Mouse (Mus musculus) Patski (cell line): ENCODE measurements at regions not wholly inside any gene's neighbourhood (a gene's known extent, or its start where the extent isn't known, plus 50 kb on each side); places are given as distances from the start of the nearest gene placed in this dataset.
A peak's percentile ranks its signal among the peaks of the same experiment; 100 is the strongest.

Experiments used
- ATAC-seq: fragments of 100-300 bp; one replicate; pipeline ENCODE4 v1.8.0; 2021
- CTCF ChIA-PET: fragments of 350-600 bp; sonication (Branson Sonifier 250); formaldehyde crosslinking; loops from one replicate; lab custom pipeline; 2022; ENCODE audit warnings: inconsistent platforms; lab: Charles Lee
- POLR2A ChIA-PET: fragments of 350-600 bp; sonication (Branson Sonifier 250); formaldehyde crosslinking; loops from one replicate; lab custom pipeline; 2022; ENCODE audit warnings: antibody characterized with exemption, inconsistent platforms; lab: Charles Lee
- DNase-seq: peaks from one replicate; pipeline ENCODE4 v3.0.0-alpha.2; 2011; ENCODE audit warnings: low read depth, low spot score
- H3K27me3 ChIP-seq: fragments of 371-371 bp; one replicate; pipeline ENCODE4 v1.5.1; 2021
- CTCF ChIP-seq: fragments of 100-300 bp; IDR thresholded peaks from one replicate; pipeline ENCODE4 v1.5.1; 2021
- in situ Hi-C: fragments of 300-500 bp; cut with MboI; formaldehyde crosslinking; loops from 3 replicates; pipeline ENCODE4 v1.11.1; 2018; ENCODE audit warnings: low pct_unique_long_range_greater_than_20kb, mixed read lengths

GRCm38 (mm10) chr12:12517020-12517419 lies 255.1 kb downstream of the Fam49a start:
- no peak for TF ChIP-seq CTCF
- POLR2A ChIA-PET: no interaction called here
- CTCF ChIA-PET: no interaction called here
- ATAC-seq (no peak), DNase-seq (no peak)
- in situ Hi-C loops: no loop called here
- H3K27me3 ChIP-seq: no peaks in the 10 kb centered on the region

DNA sequence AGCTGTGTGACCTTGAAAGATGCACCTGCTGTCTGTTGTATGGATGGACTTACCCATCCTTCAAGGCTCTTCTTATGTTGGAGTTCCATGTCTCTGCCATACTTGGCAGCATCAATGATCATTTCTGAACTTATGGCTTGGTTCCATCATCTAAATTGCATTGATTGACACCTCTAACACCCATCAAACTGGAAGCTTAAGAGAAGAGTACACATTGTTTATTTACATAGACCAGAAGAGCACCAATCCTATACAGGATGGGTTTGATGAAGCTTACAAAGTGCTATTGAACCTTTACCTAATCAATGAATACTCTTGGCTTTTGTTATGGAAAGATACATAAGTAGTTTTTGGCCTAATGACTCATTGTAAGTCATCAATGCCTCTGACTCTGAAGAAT lies 248.8 kb downstream of the Fam49a start:
- ChIA-PET CTCF (no interaction called here), POLR2A (no interaction called here)
- in situ Hi-C loops: no loop called here
- no peak for TF ChIP-seq CTCF
- no peak for ATAC-seq
- no peak for DNase-seq
- H3K27me3 ChIP-seq: no peaks in the 10 kb centered on the region

GRCm38 (mm10) chr12:12509164-12509937 lies 247.4 kb downstream of the Fam49a start:
- peak; percentile 61 for DNase-seq
- in situ Hi-C loops: no loop called here
- CTCF ChIA-PET: interaction anchor here (0.6 kb wide), 1 partner anchor 17 kb away, joined by 3 read pairs; no protein-coding TSS in a partner anchor

DNA sequence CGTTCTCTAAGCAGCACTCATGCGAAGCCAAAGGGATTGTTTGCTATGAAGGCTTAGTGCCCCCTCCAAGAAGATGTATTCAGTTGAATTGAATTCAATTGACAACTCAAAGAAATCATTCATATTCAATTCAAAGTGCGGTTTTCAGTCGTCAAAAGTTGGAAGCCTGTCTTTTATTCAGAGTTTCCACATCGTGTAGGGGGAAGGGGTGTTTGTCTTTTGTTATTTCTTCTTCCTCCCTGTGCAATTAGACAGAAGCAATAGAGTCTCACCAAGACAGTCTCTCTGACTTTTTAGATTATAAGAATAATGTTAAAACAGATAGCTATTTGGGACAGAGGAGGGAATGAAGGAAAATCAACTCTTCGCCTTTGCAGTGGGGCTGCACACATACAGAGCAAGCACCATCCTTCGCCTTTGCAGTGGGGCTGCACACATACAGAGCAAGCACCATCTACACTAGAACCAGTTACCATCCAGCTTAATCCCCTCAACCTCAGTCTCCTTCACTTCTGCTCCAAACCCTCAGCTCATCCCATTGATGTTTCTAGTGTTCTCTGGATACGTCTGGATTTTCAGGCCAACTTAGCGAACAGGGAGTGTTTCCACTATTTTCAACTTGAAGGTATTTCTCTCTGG lies 246.7 kb downstream of the Fam49a start:
- no peaks in the 10 kb centered on the region for H3K27me3 ChIP-seq
- POLR2A ChIA-PET: no interaction called here

More at GRCm38 (mm10) chr12:12509164-12509937, 247.4 kb downstream of the Fam49a start:
- H3K27me3 ChIP-seq: no peaks in the 10 kb centered on the region
- no peak for TF ChIP-seq CTCF
- POLR2A ChIA-PET: no interaction called here
- peak; percentile 67 for ATAC-seq

GRCm38 (mm10) chr12:12506671-12507070 lies 244.7 kb downstream of the Fam49a start:
- DNase-seq (no peak), ATAC-seq (no peak)
- in situ Hi-C loops: no loop called here
- H3K27me3 ChIP-seq: no peaks in the 10 kb centered on the region
- ChIA-PET POLR2A (no interaction called here), CTCF (no interaction called here)
- no peak for TF ChIP-seq CTCF

More for the DNA sequence above, 246.7 kb downstream of the Fam49a start:
- TF ChIP-seq CTCF: no peak
- DNase-seq (no peak), ATAC-seq (no peak)
- CTCF ChIA-PET: interaction anchor here (0.6 kb wide), 1 partner anchor 17 kb away, joined by 3 read pairs; no protein-coding TSS in a partner anchor
- in situ Hi-C loops: no loop called here

- ChIA-PET CTCF (no interaction called here), POLR2A (no interaction called here)
- in situ Hi-C loops: no loop called here
- ATAC-seq (peak; percentile 73), DNase-seq (no peak)
- H3K27me3 ChIP-seq: no peaks in the 10 kb centered on the region
- TF ChIP-seq CTCF: no peak
These were observed 243.7 kb downstream of the Fam49a start for GRCm38 (mm10) chr12:12505590-12505989.

- ATAC-seq (no peak), DNase-seq (no peak)
- no peak for TF ChIP-seq CTCF
- in situ Hi-C loops: no loop called here
- POLR2A ChIA-PET: no interaction called here
- CTCF ChIA-PET: no interaction called here
- no peaks in the 10 kb centered on the region for H3K27me3 ChIP-seq
These were observed 238.0 kb downstream of the Fam49a start for GRCm38 (mm10) chr12:12499903-12500302.

DNA sequence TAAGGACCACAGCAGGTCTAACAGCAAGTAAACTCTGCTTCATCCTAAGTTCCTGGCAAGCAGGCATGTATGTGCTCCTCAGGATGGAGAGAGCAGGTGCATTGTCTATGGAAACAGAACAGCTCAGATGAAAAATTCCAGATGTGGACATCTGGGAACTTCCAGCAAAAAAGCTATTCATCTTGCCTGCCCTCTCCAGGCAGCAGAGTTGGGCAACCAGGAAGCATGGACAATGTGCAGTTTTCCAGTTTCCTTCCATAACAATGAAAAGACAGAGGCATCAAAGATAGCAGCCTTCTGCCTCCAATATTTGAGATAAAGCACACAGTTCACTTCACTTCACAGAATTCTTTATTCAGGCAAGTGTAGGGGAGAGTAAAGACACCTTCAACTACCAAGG lies 236.7 kb downstream of the Fam49a start:
- TF ChIP-seq CTCF: no peak

GRCm38 (mm10) chr12:12497277-12497841 lies 235.4 kb downstream of the Fam49a start:
- in situ Hi-C loops: no loop called here
- DNase-seq (no peak), ATAC-seq (no peak)
- H3K27me3 ChIP-seq: no peaks in the 10 kb centered on the region
- no peak for TF ChIP-seq CTCF
- ChIA-PET CTCF (no interaction called here), POLR2A (no interaction called here)

More for the DNA sequence above, 236.7 kb downstream of the Fam49a start:
- DNase-seq (no peak), ATAC-seq (no peak)
- in situ Hi-C loops: no loop called here
- ChIA-PET CTCF (no interaction called here), POLR2A (no interaction called here)
- no peaks in the 10 kb centered on the region for H3K27me3 ChIP-seq

DNA sequence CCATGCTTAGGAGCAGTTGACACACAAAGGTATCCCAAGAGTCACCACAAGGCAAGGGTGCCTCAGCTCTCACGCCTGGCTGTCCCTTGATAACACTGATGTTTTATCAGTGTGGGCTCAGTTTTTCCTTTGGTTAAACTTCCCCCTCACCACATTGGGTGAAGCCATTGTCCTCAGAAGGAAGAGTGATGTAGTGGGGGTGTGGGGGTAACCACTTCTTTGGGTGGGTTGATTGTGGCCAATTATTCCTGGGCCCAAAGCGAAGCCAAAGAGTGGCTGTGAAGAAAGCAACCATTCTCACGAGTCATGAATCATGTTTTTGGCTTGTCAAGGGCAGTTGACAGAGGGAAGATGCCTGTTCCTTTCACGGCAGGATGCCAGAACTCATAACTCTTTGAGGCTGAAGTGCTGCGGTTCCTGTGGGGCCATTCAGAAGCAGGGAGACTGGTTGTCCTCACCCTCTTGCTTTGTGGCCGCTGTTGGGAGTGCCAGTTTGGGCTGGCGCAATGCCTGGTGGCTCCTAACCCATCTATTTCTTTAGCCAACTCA lies 234.7 kb downstream of the Fam49a start:
- in situ Hi-C loops: no loop called here
- TF ChIP-seq CTCF: no peak
- CTCF ChIA-PET: no interaction called here
- no peak for DNase-seq
- POLR2A ChIA-PET: no interaction called here
- ATAC-seq: no peak
- H3K27me3 ChIP-seq: no peaks in the 10 kb centered on the region

GRCm38 (mm10) chr12:12490173-12490572 lies 228.2 kb downstream of the Fam49a start:
- ChIA-PET POLR2A (interaction anchor here (0.6 kb wide), 1 partner anchor 38 kb away, joined by 6 read pairs; no protein-coding TSS in a partner anchor), CTCF (no interaction called here)
- in situ Hi-C loops: no loop called here
- H3K27me3 ChIP-seq: no peaks in the 10 kb centered on the region
- no peak for TF ChIP-seq CTCF
- DNase-seq (no peak), ATAC-seq (no peak)
